Mouse (Mus musculus): ENCODE measurements around the gene Fmnl2.

DNA sequence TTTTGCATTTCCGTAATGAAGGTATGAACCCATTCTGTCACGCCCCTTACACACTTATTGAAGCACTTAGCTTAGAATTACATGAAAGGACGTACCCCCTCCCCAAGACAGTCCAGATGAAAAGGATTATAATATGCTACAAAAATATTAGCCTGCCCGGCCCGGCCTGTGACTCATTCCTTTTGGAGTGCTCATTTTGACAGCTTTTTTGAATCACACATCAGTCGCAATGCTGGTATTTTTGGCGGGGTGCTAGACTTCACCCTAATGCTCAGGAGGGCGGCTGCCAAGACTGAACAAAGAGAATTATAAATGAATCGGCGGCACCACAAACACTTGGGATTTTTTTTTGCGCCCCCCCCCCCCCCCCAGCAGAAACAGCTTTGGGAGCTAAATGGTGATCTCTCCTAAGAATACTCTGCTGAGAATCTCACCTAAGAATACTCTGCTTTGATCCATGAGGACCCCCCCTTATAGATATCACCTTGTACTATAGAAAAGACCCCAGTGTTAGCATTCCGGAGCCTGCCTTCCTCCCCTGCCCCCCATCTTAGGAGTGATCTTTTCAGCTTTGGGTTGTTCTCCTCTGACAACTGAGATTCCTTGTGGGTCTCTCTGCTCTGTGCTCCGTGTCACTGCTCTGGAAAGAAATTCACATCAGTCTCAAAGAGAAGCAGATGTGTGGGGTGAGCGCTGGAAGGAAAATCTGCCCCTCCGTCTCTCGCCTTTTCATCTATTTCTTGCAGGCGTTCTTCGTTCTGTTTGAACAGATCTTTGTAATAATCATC lies 15.8 kb downstream of the Fmnl2 start:
- TF ChIP-seq CTCF (IDR thresholded peaks at IDR 0.05; ENCODE audit: extremely low read depth, insufficient read length, insufficient replicate concordance, low read depth, low read length) (no peak), POLR2A (IDR thresholded peaks at IDR 0.05; ENCODE audit: low read depth, low read length) (no peak)
